Mouse (Mus musculus) mammary gland, adult 2 months (tissue): ENCODE results near the gene Olfr1222. TPM values are rescaled to one million over a fixed set of nuclear protein-coding genes. Genes with fewer than 3 reads are reported as not detected.

ENCODE experiments used
- polyA plus RNA-seq: library from polyadenylated mRNA; depleted of rRNA; stranded (reverse); fragments of >200 nt; gene quantifications from 2 replicates; pipeline ENCODE4 v1.2.3, GENCODE M21; 2012; ENCODE audit warnings: low replicate concordance; rRNA removed

Olfr1222 gene
- polyA plus RNA-seq = not detected in 2 replicates

GRCm38 (mm10) chr2:89132954-89133353 lies at the start of gene Olfr1222:
TSS of gene Olfr1222 (minus strand) at chr2:89133054.

GRCm38 (mm10) chr2:89174569-89174968 lies 41.7 kb upstream of the Olfr1222 start, which contains the start of gene Olfr1225:
TSS of gene Olfr1225 (minus strand) at chr2:89174669.

GRCm38 (mm10) chr2:89163991-89164390 lies 31.1 kb upstream of the Olfr1222 start, which contains the start of gene Olfr1224-ps1:
TSS of gene Olfr1224-ps1 (minus strand) at chr2:89164091.

GRCm38 (mm10) chr2:89151460-89151859 lies 18.6 kb upstream of the Olfr1222 start, which contains the start of gene Olfr1223:
TSS of gene Olfr1223 (minus strand) at chr2:89151560.

GRCm38 (mm10) chr2:89117183-89117582 lies 15.7 kb downstream of the Olfr1222 start, which contains the start of gene Olfr1221:
TSS of gene Olfr1221 (minus strand) at chr2:89117283.

GRCm38 (mm10) chr2:89106735-89107134 lies 26.1 kb downstream of the Olfr1222 start, which contains the start of gene Olfr1220:
TSS of gene Olfr1220 (minus strand) at chr2:89106835.

GRCm38 (mm10) chr2:89083413-89083812 lies 49.4 kb downstream of the Olfr1222 start, which contains the start of gene Olfr1219:
TSS of gene Olfr1219 (minus strand) at chr2:89083513.

Other genes starting within 250 kb of the Olfr1222 start
- not detected in 2 replicates for gene Olfr1208, start 230.7 kb downstream of the Olfr1222 start, polyA plus RNA-seq
- gene Olfr1209, start 217.9 kb downstream of the Olfr1222 start, polyA plus RNA-seq = not detected in 2 replicates
- gene Olfr1211, start 194.9 kb downstream of the Olfr1222 start, polyA plus RNA-seq = not detected in 2 replicates
- not detected in 2 replicates for gene Olfr1212, start 179.1 kb downstream of the Olfr1222 start, polyA plus RNA-seq
- gene Gm13762, start 152.8 kb downstream of the Olfr1222 start, polyA plus RNA-seq = not detected in 2 replicates
- gene Olfr1214, start 140.4 kb downstream of the Olfr1222 start, polyA plus RNA-seq = not detected in 2 replicates
- not detected in 2 replicates for gene Olfr1215, start 126.1 kb downstream of the Olfr1222 start, polyA plus RNA-seq
- gene Olfr1216, start 114.7 kb downstream of the Olfr1222 start, polyA plus RNA-seq = not detected in 2 replicates
- not detected in 2 replicates for gene Olfr1217, start 101.0 kb downstream of the Olfr1222 start, polyA plus RNA-seq
- gene Olfr1218, start 71.9 kb downstream of the Olfr1222 start, polyA plus RNA-seq = not detected in 2 replicates
- not detected in 2 replicates for gene Olfr1219, start 49.5 kb downstream of the Olfr1222 start, polyA plus RNA-seq
- not detected in 2 replicates for gene Olfr1220, start 26.2 kb downstream of the Olfr1222 start, polyA plus RNA-seq
- not detected in 2 replicates for gene Olfr1221, start 15.8 kb downstream of the Olfr1222 start, polyA plus RNA-seq
- gene Olfr1223, start 18.5 kb upstream of the Olfr1222 start, polyA plus RNA-seq = not detected in 2 replicates
- not detected in 2 replicates for gene Olfr1224-ps1, start 31.0 kb upstream of the Olfr1222 start, polyA plus RNA-seq
- gene Olfr1225, start 41.6 kb upstream of the Olfr1222 start, polyA plus RNA-seq = not detected in 2 replicates
- not detected in 2 replicates for gene Olfr1226, start 67.0 kb upstream of the Olfr1222 start, polyA plus RNA-seq
- gene Olfr1228, start 121.0 kb upstream of the Olfr1222 start, polyA plus RNA-seq = not detected in 2 replicates
- not detected in 2 replicates for gene Olfr1229, start 155.0 kb upstream of the Olfr1222 start, polyA plus RNA-seq
- gene Olfr1230, start 164.2 kb upstream of the Olfr1222 start, polyA plus RNA-seq = not detected in 2 replicates
- not detected in 2 replicates for gene Olfr1231, start 174.0 kb upstream of the Olfr1222 start, polyA plus RNA-seq
- gene Olfr1232, start 196.6 kb upstream of the Olfr1222 start, polyA plus RNA-seq = not detected in 2 replicates
- gene Olfr1233, start 209.3 kb upstream of the Olfr1222 start, polyA plus RNA-seq = not detected in 2 replicates
- gene Olfr1234, start 231.8 kb upstream of the Olfr1222 start, polyA plus RNA-seq = not detected in 2 replicates